Mouse (Mus musculus): Measurements from ENCODE around the gene Gm16381.
"Not testable (repeated sequence)": the region's sequence is repeated elsewhere in the genome, so short reads cannot be mapped to it uniquely, and the experiment has no call there.

The Gm16381 gene

GRCm38 (mm10) chr12:87644520-87644919 is at the start of gene Gm16381:
Gene Gm16381 (minus strand): TSS chr12:87644620.
- not testable (repeated sequence) for DNase-seq

- DNase-seq = not testable (repeated sequence)
These were observed 8.7 kb upstream of the Gm16381 start for GRCm38 (mm10) chr12:87652916-87653703.

GRCm38 (mm10) chr12:87618569-87618968 is 25.9 kb downstream of the Gm16381 start, which contains the start of gene Gm4027:
Gene Gm4027 (plus strand): TSS chr12:87618869.
- DNase-seq = not testable (repeated sequence)

- DNase-seq = not testable (repeated sequence)
These were observed 42.0 kb downstream of the Gm16381 start, which contains the start of gene Oog1 for GRCm38 (mm10) chr12:87602388-87602787. Gene Oog1 (plus strand): TSS chr12:87602688.

GRCm38 (mm10) chr12:87601388-87601787 is 43.0 kb downstream of the Gm16381 start:
- not testable (repeated sequence) for DNase-seq

Measured in kidney, adult 8-10 months (tissue).